Comparison of ENCODE assay signal across 37 mouse cellular contexts in the genomic region with DNA sequence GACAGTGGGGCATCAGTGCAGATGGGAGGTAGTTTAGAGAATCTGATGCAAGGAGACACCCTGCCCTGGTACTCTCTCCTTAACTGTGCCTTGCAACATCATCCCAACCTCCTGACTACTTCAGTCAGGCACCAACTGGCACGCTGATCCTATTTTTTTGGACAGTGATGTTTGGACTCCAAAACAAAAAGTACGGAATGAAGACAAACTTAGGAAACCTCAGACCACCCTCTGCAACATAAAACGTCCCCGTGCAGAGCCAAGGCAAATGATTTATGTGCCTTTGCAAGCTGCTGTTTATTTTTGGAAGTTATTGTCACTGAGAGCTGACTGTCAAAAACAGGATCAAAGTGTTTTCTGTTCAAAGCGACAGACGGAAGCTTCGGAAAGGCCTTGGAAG. TPM values are rescaled to one million over a fixed set of nuclear protein-coding genes. Genes with fewer than 3 reads are reported as not detected.
DNase-seq lines count a peak whose midpoint lies in the region; ATAC-seq and TF ChIP-seq lines count a peak whose summit lies in the region.
"Had no signal": no experiment of that assay in that cellular context is flagged by ENCODE, and none has a peak within 500 bp of the region (broad histone marks: within the 10 kb centered on the region; RNA-seq: fewer than 3 reads in every experiment).

No protein-coding gene starts in this region.

- peak; percentile 71 for DNase-seq in gastrocnemius, adult 18-20 months (ENCODE audit: low spot score)
- no peak for DNase-seq in gastrocnemius, postnatal 14 days
- no peak for DNase-seq in heart, adult 8-10 months (ENCODE audit: low spot score)
- no peak for DNase-seq in layer of hippocampus, adult 2 months (ENCODE audit: low spot score in 2 of 2)
- DNase-seq in layer of hippocampus, adult 8-10 months (ENCODE audit: low spot score in 2 of 2) = no peak
- peak; percentile 38 for DNase-seq in brain, adult 2 months (ENCODE audit: low read depth, low spot score)
- DNase-seq: adrenal gland, adult 8-10 months; cerebellum, adult 8-10 months; cerebellum, postnatal 36 days; heart, postnatal 10 days; kidney, adult 8-10 months; kidney, postnatal 14 days; liver, embryonic 13.5 days; lung, adult 18-20 months; midbrain, embryonic 14.5 days; retina, postnatal 1 day; right cerebral cortex, postnatal 14 days; thymus, postnatal 4 days had no signal

- H3K9ac ChIP-seq in heart, embryonic 13.5 days = peak overlapping the region; percentile 13; the same call in 1 of the 2 replicates
- H3K9ac ChIP-seq: hindbrain, embryonic 12.5 days; intestine, embryonic 15.5 days; limb, embryonic 15.5 days; liver, embryonic 13.5 days; neural tube, embryonic 15.5 days had no signal

- no peaks in the 10 kb centered on the region for H3K36me3 ChIP-seq in heart, embryonic 13.5 days
- H3K36me3 ChIP-seq: G1E; heart, embryonic 10.5 days; hindbrain, embryonic 12.5 days; intestine, embryonic 15.5 days; limb, embryonic 10.5 days; limb, embryonic 15.5 days; liver, embryonic 13.5 days; neural tube, embryonic 15.5 days had no signal

- no peaks in the 10 kb centered on the region for H3K27me3 ChIP-seq in heart, embryonic 13.5 days (replicated peaks)
- H3K27me3 ChIP-seq: hindbrain, embryonic 12.5 days; intestine, embryonic 15.5 days; limb, embryonic 15.5 days; liver, embryonic 13.5 days; neural tube, embryonic 15.5 days had no signal

- intact Hi-C loops in gastrocnemius, postnatal 14 days (cut with DNase I; ENCODE audit: low total_unique reads) = no loop called here

- H3K4me1 ChIP-seq in heart, embryonic 13.5 days = peaks cover 32% of the 10 kb centered on the region
- H3K4me1 ChIP-seq: hindbrain, embryonic 12.5 days; intestine, embryonic 15.5 days; limb, embryonic 10.5 days; limb, embryonic 15.5 days; liver, embryonic 13.5 days; neural tube, embryonic 15.5 days had no signal

- 0 out of 2 replicates have a peak overlapping the region, but pooled peaks have one; percentile 7 for H3K4me2 ChIP-seq in heart, embryonic 13.5 days
- H3K4me2 ChIP-seq: hindbrain, embryonic 12.5 days; intestine, embryonic 15.5 days; limb, embryonic 15.5 days; liver, embryonic 13.5 days; neural tube, embryonic 15.5 days had no signal

- TF ChIP-seq CTCF in layer of hippocampus, adult 2 months (conservative IDR thresholded peaks at IDR 0.05) = no peak

- 29% methylated on average over 7 of the region's 7 CpGs for WGBS in heart, embryonic 13.5 days

- no peak for ATAC-seq in heart, embryonic 13.5 days (ENCODE audit: extremely low read depth, insufficient number of reproducible peaks, low FRiP score, low TSS enrichment)
- ATAC-seq: forebrain, embryonic 14.5 days; hindbrain, postnatal 0 days; intestine, embryonic 15.5 days had no signal

- H3K4me3 ChIP-seq in heart, embryonic 13.5 days = no peak overlapping the region
- H3K4me3 ChIP-seq in layer of hippocampus, adult 2 months = no peak overlapping the region
- H3K4me3 ChIP-seq: heart, embryonic 10.5 days; hindbrain, embryonic 12.5 days; intestine, embryonic 15.5 days; limb, embryonic 10.5 days; limb, embryonic 15.5 days; liver, embryonic 13.5 days; neural tube, embryonic 15.5 days had no signal

- no peak overlapping the region for H3K27ac ChIP-seq in heart, embryonic 13.5 days (replicated peaks)
- H3K27ac ChIP-seq in layer of hippocampus, adult 2 months = peak overlapping the region; percentile 72
- H3K27ac ChIP-seq: heart, embryonic 10.5 days; hindbrain, embryonic 12.5 days; hindbrain, postnatal 0 days; intestine, embryonic 15.5 days; limb, embryonic 10.5 days; limb, embryonic 15.5 days; liver, embryonic 13.5 days; macrophage; neural tube, embryonic 15.5 days had no signal

- no peaks in the 10 kb centered on the region for H3K9me3 ChIP-seq in heart, embryonic 13.5 days
- H3K9me3 ChIP-seq: G1E; hindbrain, embryonic 12.5 days; intestine, embryonic 15.5 days; limb, embryonic 10.5 days; limb, embryonic 15.5 days; liver, embryonic 13.5 days; neural tube, embryonic 15.5 days had no signal

RNA-seq across cellular contexts. Expression of gene Asb15, which starts 24.1 kb away (rescaled TPM):
- total RNA-seq in gastrocnemius, adult 18-20 months (2021) = 10 to 100 TPM; 69.6 to 81.3 TPM
- total RNA-seq in gastrocnemius, postnatal 14 days (2021) = 1 to 10 TPM; 4.1 to 7.4 TPM
- 0.14 and 0.16 TPM in 2 replicates for polyA plus RNA-seq in heart, embryonic 13.5 days (2015; fragmentation: Nextera tagmentation; extraction: Ambion mirVana)
- total RNA-seq in heart, adult 8-10 months (2022) = 10 to 100 TPM; 54.3 to 71.9 (median 65.6) TPM
- not detected for total RNA-seq in layer of hippocampus, adult 2 months (2021)
- total RNA-seq in layer of hippocampus, adult 8-10 months (2022) = under 1 TPM in 1 of 4 experiments, not detected in 3; 0.14 TPM
- total RNA-seq: adrenal gland, adult 8-10 months; layer of hippocampus, adult 18-20 months; left cerebral cortex, postnatal 10 days; monocyte, adult 5-6 weeks had no signal
- polyA plus RNA-seq: embryonic facial prominence, embryonic 11.5 days; forebrain, embryonic 14.5 days; G1E; heart, embryonic 10.5 days; hindbrain, embryonic 12.5 days; intestine, embryonic 15.5 days; limb, embryonic 10.5 days; limb, embryonic 15.5 days; liver, embryonic 13.5 days; macrophage; midbrain, embryonic 14.5 days; neural tube, embryonic 15.5 days; small intestine, adult 2 months; stomach, embryonic 14.5 days had no signal

RNA-seq across cellular contexts. Expression of gene Ndufa5, which starts 24.2 kb away (rescaled TPM):
- 100 to 1,000 TPM; 639 to 641 TPM for total RNA-seq in gastrocnemius, adult 18-20 months (2021)
- 100 to 1,000 TPM; 489 to 566 TPM for total RNA-seq in gastrocnemius, postnatal 14 days (2021)
- 619 and 704 TPM in 2 replicates for polyA plus RNA-seq in heart, embryonic 13.5 days (2015; fragmentation: Nextera tagmentation; extraction: Ambion mirVana)
- 1,000 to 10,000 TPM; 1,425 to 1,947 (median 1,659) TPM for total RNA-seq in heart, adult 8-10 months (2022)
- total RNA-seq in layer of hippocampus, adult 2 months (2021) = 100 to 1,000 TPM; 266 to 275 TPM
- total RNA-seq in layer of hippocampus, adult 8-10 months (2022) = 100 to 1,000 TPM; 238 to 295 (median 263) TPM

RNA-seq across cellular contexts. Expression of gene Iqub, which starts 37.2 kb away (rescaled TPM):
- under 1 TPM; 0.19 to 0.23 TPM for total RNA-seq in gastrocnemius, adult 18-20 months (2021)
- under 1 TPM in 1 of 2 experiments, not detected in 1; 0.06 TPM for total RNA-seq in gastrocnemius, postnatal 14 days (2021)
- 0.27 and 0.31 TPM in 2 replicates for polyA plus RNA-seq in heart, embryonic 13.5 days (2015; fragmentation: Nextera tagmentation; extraction: Ambion mirVana)
- under 1 TPM; 0.37 to 0.81 (median 0.57) TPM for total RNA-seq in heart, adult 8-10 months (2022)
- 1 to 10 TPM; 2.7 TPM for total RNA-seq in layer of hippocampus, adult 2 months (2021)
- 1 to 10 TPM; 1.9 to 3.1 (median 2.6) TPM for total RNA-seq in layer of hippocampus, adult 8-10 months (2022)
- polyA plus RNA-seq: G1E; intestine, embryonic 15.5 days; limb, embryonic 10.5 days; liver, embryonic 13.5 days; macrophage; small intestine, adult 2 months; stomach, embryonic 14.5 days had no signal

RNA-seq across cellular contexts. Expression of gene Lmod2, which starts 45.5 kb away (rescaled TPM):
- 100 to 1,000 TPM; 254 to 431 TPM for total RNA-seq in gastrocnemius, adult 18-20 months (2021)
- total RNA-seq in gastrocnemius, postnatal 14 days (2021) = 100 to 1,000 TPM; 118 to 208 TPM
- 42.8 and 46.8 TPM in 2 replicates for polyA plus RNA-seq in heart, embryonic 13.5 days (2015; fragmentation: Nextera tagmentation; extraction: Ambion mirVana)
- total RNA-seq in heart, adult 8-10 months (2022) = 100 to 1,000 TPM; 758 to 914 (median 862) TPM
- total RNA-seq in layer of hippocampus, adult 2 months (2021) = not detected
- not detected for total RNA-seq in layer of hippocampus, adult 8-10 months (2022)
- total RNA-seq: hindbrain, postnatal 0 days; layer of hippocampus, adult 18-20 months; left cerebral cortex, postnatal 10 days; monocyte, adult 5-6 weeks had no signal
- polyA plus RNA-seq: forebrain, embryonic 14.5 days; frontal cortex, adult 2 months; G1E; hindbrain, embryonic 12.5 days; hindbrain, postnatal 0 days; intestine, embryonic 15.5 days; macrophage; midbrain, embryonic 14.5 days; small intestine, adult 2 months; stomach, embryonic 14.5 days; testis, adult 2 months had no signal

Comparison
In these comparisons a context has a peak if more than half of its experiments do, and no peak if none do; other contexts are left out.
1. DNase-seq: peak in gastrocnemius, adult 18-20 months (single experiment) and brain, adult 2 months (single experiment); none in gastrocnemius, postnatal 14 days (single experiment), heart, adult 8-10 months (single experiment), layer of hippocampus, adult 2 months (0 of 2) and layer of hippocampus, adult 8-10 months (0 of 2).
2. RNA of gene Asb15, which starts 24.1 kb away (total RNA-seq): 69.6 to 81.3 TPM in gastrocnemius, adult 18-20 months and 54.3 to 71.9 TPM in heart, adult 8-10 months; 4.1 to 7.4 TPM in gastrocnemius, postnatal 14 days, 0.14 TPM in layer of hippocampus, adult 8-10 months and not detected in layer of hippocampus, adult 2 months; every median in the first group is over 4 times any median in the second.